Mouse (Mus musculus): Measurements from ENCODE around the gene Eml6.

DNA sequence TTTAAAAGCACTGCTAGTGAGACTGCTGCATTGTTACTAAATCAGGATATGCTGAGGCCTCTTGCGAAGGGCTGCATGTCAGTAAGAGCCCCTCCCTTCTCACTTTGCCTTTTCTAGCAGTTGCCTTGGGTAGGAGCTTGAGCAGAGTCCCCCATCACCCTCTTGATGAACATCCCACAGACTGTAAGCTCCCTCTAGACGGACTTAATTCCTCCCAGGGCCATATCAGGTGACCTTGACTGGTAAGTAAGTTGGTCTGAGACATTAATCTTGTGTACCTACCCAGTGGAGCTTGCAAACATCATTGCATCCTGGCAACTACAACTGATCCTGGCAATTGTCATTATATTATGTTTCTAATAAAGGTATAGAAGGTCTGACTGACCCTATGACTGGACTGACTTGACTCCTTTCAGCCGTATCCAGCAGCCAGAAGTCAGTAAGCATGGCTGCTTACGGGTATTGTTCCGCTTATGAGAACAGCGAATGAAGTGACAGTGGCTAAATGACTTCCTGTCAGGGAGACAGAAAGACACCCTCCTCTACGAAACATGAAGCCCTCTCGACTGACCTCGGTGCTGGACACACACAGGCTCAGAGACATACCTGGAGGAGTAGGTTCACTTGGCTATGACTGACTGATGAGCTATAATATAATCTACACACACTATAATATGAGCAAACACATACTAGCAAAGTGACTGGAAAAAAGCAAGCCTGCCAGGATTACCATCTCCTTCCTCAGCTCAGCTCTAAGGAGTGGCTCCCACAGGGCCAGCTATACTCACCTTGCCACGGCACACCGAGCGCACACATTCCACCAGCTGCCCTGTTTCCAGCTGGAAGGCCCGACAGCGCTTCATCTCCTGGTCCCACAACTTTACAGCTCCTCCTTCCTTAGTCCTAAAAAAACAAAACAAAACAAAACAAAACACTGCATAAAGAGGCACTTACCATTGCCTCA lies 273.9 kb downstream of the Eml6 start:
- TF ChIP-seq CTCF (IDR thresholded peaks at IDR 0.05; ENCODE audit: insufficient read depth, low read depth, low read length) (no peak), POLR2A (IDR thresholded peaks at IDR 0.05; ENCODE audit: insufficient read depth, low read depth, low read length) (no peak)
